Mouse (Mus musculus) embryo, embryonic 10 days (tissue): Measurements from ENCODE around the gene Kif1b.
"Not testable (repeated sequence)": the region's sequence is repeated elsewhere in the genome, so short reads cannot be mapped to it uniquely, and the experiment has no call there.

Source experiments
- DNase-seq: peaks from one replicate; pipeline ENCODE4 v3.0.0-alpha.2; 2015; ENCODE audit warnings: low spot score

The Kif1b gene

GRCm38 (mm10) chr4:149270541-149270940, 37.0 kb downstream of the Kif1b start:
- no peak for DNase-seq

- DNase-seq: no peak
Measured at GRCm38 (mm10) chr4:149269026-149269425, 38.5 kb downstream of the Kif1b start.

GRCm38 (mm10) chr4:149264895-149265294, 42.6 kb downstream of the Kif1b start:
- DNase-seq: no peak

GRCm38 (mm10) chr4:149263218-149263617, 44.3 kb downstream of the Kif1b start:
- no peak for DNase-seq

GRCm38 (mm10) chr4:149261466-149261865, 46.0 kb downstream of the Kif1b start:
- DNase-seq: no peak

GRCm38 (mm10) chr4:149260911-149261310, 46.6 kb downstream of the Kif1b start:
- no peak for DNase-seq

GRCm38 (mm10) chr4:149259391-149260094, 48.0 kb downstream of the Kif1b start:
- no peak for DNase-seq

- no peak for DNase-seq
Measured at GRCm38 (mm10) chr4:149258926-149259325, 48.6 kb downstream of the Kif1b start.

- no peak for DNase-seq
Measured at GRCm38 (mm10) chr4:149256511-149257300, 50.8 kb downstream of the Kif1b start.

- DNase-seq: peak; percentile 75
Measured at GRCm38 (mm10) chr4:149255277-149256270, 51.9 kb downstream of the Kif1b start.

- no peak for DNase-seq
Measured at GRCm38 (mm10) chr4:149254827-149255226, 52.7 kb downstream of the Kif1b start.

- DNase-seq: no peak
Measured at GRCm38 (mm10) chr4:149249311-149249710, 58.2 kb downstream of the Kif1b start.

GRCm38 (mm10) chr4:149247772-149248171, 59.7 kb downstream of the Kif1b start:
- no peak for DNase-seq

GRCm38 (mm10) chr4:149247156-149247633, 60.3 kb downstream of the Kif1b start:
- peak; percentile 38 for DNase-seq

- no peak for DNase-seq
Measured at GRCm38 (mm10) chr4:149246578-149247155, 60.8 kb downstream of the Kif1b start.

GRCm38 (mm10) chr4:149237011-149237410, 70.5 kb downstream of the Kif1b start:
- DNase-seq: no peak

GRCm38 (mm10) chr4:149233938-149234337, 73.6 kb downstream of the Kif1b start:
- no peak for DNase-seq

GRCm38 (mm10) chr4:149228682-149229081, 78.8 kb downstream of the Kif1b start:
- not testable (repeated sequence) for DNase-seq

- no peak for DNase-seq
Measured at GRCm38 (mm10) chr4:149228256-149228655, 79.2 kb downstream of the Kif1b start.

GRCm38 (mm10) chr4:149226311-149226710, 81.2 kb downstream of the Kif1b start:
- no peak for DNase-seq

- no peak for DNase-seq
Measured at GRCm38 (mm10) chr4:149223453-149223852, 84.0 kb downstream of the Kif1b start.

GRCm38 (mm10) chr4:149220481-149220880, 87.0 kb downstream of the Kif1b start:
- no peak for DNase-seq
